ENCODE assay signal across 8 mouse cellular contexts in the genomic region with DNA sequence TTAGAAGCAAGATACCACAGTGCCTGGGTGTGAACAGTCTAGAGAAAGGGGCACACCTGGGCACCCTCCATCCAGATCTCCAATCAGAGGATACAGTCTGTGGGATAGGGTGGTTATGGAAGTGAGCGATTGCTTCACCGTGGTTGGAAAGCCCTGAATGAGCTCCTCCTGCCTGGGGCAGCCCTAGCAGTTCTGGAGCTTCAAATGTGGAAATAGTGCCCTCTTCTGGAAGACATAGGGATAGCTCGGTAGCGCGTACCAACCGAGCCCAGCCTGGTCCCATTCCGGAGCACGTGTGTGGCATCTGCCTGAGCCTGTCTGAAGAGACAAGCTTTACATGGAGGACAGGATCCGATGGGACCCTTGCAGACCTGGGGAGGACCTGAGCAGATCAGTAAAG. TPM values are rescaled to one million over a fixed set of nuclear protein-coding genes. Genes with fewer than 3 reads are reported as not detected.
DNase-seq lines count a peak whose midpoint lies in the region; ATAC-seq lines count a peak whose summit lies in the region.

No protein-coding gene starts in this region.

- peak; percentile 48 for DNase-seq in 3134 (ENCODE audit: extremely low read depth, insufficient read length, low spot score)
- DNase-seq in adrenal gland, adult 8-10 months, result peak; percentile 71
- peak; percentile 78 for DNase-seq in embryonic facial prominence, embryonic 10.5 days (ENCODE audit: low spot score)
- DNase-seq in left cerebral cortex, postnatal 14 days (ENCODE audit: low spot score in 2 of 2), result peak; percentile 84 to 91
- DNase-seq in midbrain, embryonic 10.5 days (ENCODE audit: low spot score), result peak; percentile 73
- peak; percentile 62 to 69 for DNase-seq in right cerebral cortex, postnatal 36 days (ENCODE audit: low spot score in 2 of 2)

- peaks cover 2% of the 10 kb centered on the region; the same call in 1 of the 2 replicates for H3K4me1 ChIP-seq in embryonic facial prominence, embryonic 10.5 days
- no peaks in the 10 kb centered on the region for H3K4me1 ChIP-seq in intestine, embryonic 16.5 days (ENCODE audit: control insufficient read depth, insufficient read depth, low read length)
- H3K4me1 ChIP-seq in midbrain, embryonic 10.5 days, result no peaks in the 10 kb centered on the region

- H3K4me2 ChIP-seq in intestine, embryonic 16.5 days (ENCODE audit: low read depth, low read length), result no peak overlapping the region

- no peak overlapping the region for H3K9ac ChIP-seq in intestine, embryonic 16.5 days (ENCODE audit: low read depth, low read length)

- WGBS in embryonic facial prominence, embryonic 10.5 days, result 5% methylated on average over 9 of the region's 9 CpGs
- WGBS in intestine, embryonic 16.5 days, result 8% methylated on average over 9 of the region's 9 CpGs
- WGBS in midbrain, embryonic 10.5 days, result 7% methylated on average over 9 of the region's 9 CpGs

- intact Hi-C loops in left cerebral cortex, postnatal 14 days (cut with DNase I), result loop anchor here (5.0 kb wide), 1 partner anchor 376 kb away; no protein-coding TSS in a partner anchor

- no peak overlapping the region for H3K4me3 ChIP-seq in embryonic facial prominence, embryonic 10.5 days
- H3K4me3 ChIP-seq in intestine, embryonic 16.5 days (ENCODE audit: low read length), result no peak overlapping the region
- H3K4me3 ChIP-seq in midbrain, embryonic 10.5 days, result no peak overlapping the region

- H3K27ac ChIP-seq in embryonic facial prominence, embryonic 10.5 days (replicated peaks), result no peak overlapping the region
- H3K27ac ChIP-seq in intestine, embryonic 16.5 days (ENCODE audit: low read length), result no peak overlapping the region
- no peak overlapping the region for H3K27ac ChIP-seq in midbrain, embryonic 10.5 days (replicated peaks)

- peak; percentile 96 for ATAC-seq in granulocyte monocyte progenitor cell, adult 5-6 weeks (replicated peaks; ENCODE audit: poor library complexity, severe bottlenecking)
- peak; percentile 84 for ATAC-seq in intestine, embryonic 16.5 days

- H3K36me3 ChIP-seq in embryonic facial prominence, embryonic 10.5 days (replicated peaks), result no peaks in the 10 kb centered on the region
- no peaks in the 10 kb centered on the region for H3K36me3 ChIP-seq in intestine, embryonic 16.5 days (ENCODE audit: control insufficient read depth, insufficient read depth, low read length)
- H3K36me3 ChIP-seq in midbrain, embryonic 10.5 days, result no peaks in the 10 kb centered on the region

- no peaks in the 10 kb centered on the region for H3K9me3 ChIP-seq in embryonic facial prominence, embryonic 10.5 days
- no peaks in the 10 kb centered on the region for H3K9me3 ChIP-seq in intestine, embryonic 16.5 days (ENCODE audit: control insufficient read depth, low read length)
- H3K9me3 ChIP-seq in midbrain, embryonic 10.5 days (replicated peaks), result no peaks in the 10 kb centered on the region

- peaks cover 10% of the 10 kb centered on the region for H3K27me3 ChIP-seq in embryonic facial prominence, embryonic 10.5 days (replicated peaks; ENCODE audit: low read depth, poor library complexity, severe bottlenecking)
- no peaks in the 10 kb centered on the region for H3K27me3 ChIP-seq in intestine, embryonic 16.5 days (replicated peaks; ENCODE audit: control insufficient read depth, insufficient read depth, low read length)
- H3K27me3 ChIP-seq in midbrain, embryonic 10.5 days (ENCODE audit: low read depth, poor library complexity, severe bottlenecking), result peaks cover 9% of the 10 kb centered on the region

RNA-seq across cellular contexts. Expression of a gene that starts 28.7 kb away (rescaled TPM):
- under 1 TPM; 0.46 to 0.73 (median 0.59) TPM for total RNA-seq in adrenal gland, adult 8-10 months (2022)
- 0.40 and 0.72 TPM in 2 replicates for polyA plus RNA-seq in embryonic facial prominence, embryonic 10.5 days (2016; fragmentation: Nextera tagmentation; extraction: Ambion mirVana)
- total RNA-seq in granulocyte monocyte progenitor cell, adult 5-6 weeks (2014; fragmentation: Nextera tagmentation), result 0.53 TPM in 1 of 2 replicates, not detected in the other
- 0.62 and 0.73 TPM in 2 replicates for total RNA-seq in granulocyte monocyte progenitor cell, adult 5-6 weeks (2017)
- 0.60 and 0.86 TPM in 2 replicates for polyA plus RNA-seq in intestine, embryonic 16.5 days (2015; fragmentation: Nextera tagmentation; extraction: Ambion mirVana)
- total RNA-seq in left cerebral cortex, postnatal 14 days (2021), result 10 to 100 TPM; 10.8 to 11.0 TPM
- 0.49 and 0.53 TPM in 2 replicates for polyA plus RNA-seq in midbrain, embryonic 10.5 days (2016; fragmentation: Nextera tagmentation; extraction: Ambion mirVana)

RNA-seq across cellular contexts. Expression of a gene that starts 50.3 kb away (rescaled TPM):
- total RNA-seq in adrenal gland, adult 8-10 months (2022), result 10 to 100 TPM; 10.9 to 15.3 (median 13.7) TPM
- 10.3 and 10.5 TPM in 2 replicates for polyA plus RNA-seq in embryonic facial prominence, embryonic 10.5 days (2016; fragmentation: Nextera tagmentation; extraction: Ambion mirVana)
- 7.1 and 13.2 TPM in 2 replicates for total RNA-seq in granulocyte monocyte progenitor cell, adult 5-6 weeks (2014; fragmentation: Nextera tagmentation)
- 10.0 and 12.7 TPM in 2 replicates for total RNA-seq in granulocyte monocyte progenitor cell, adult 5-6 weeks (2017)
- 8.1 and 10.0 TPM in 2 replicates for polyA plus RNA-seq in intestine, embryonic 16.5 days (2015; fragmentation: Nextera tagmentation; extraction: Ambion mirVana)
- total RNA-seq in left cerebral cortex, postnatal 14 days (2021), result 1 to 10 TPM; 5.3 to 6.7 TPM
- polyA plus RNA-seq in midbrain, embryonic 10.5 days (2016; fragmentation: Nextera tagmentation; extraction: Ambion mirVana), result 13.6 and 16.1 TPM in 2 replicates

Comparison
In these comparisons a context has a peak if more than half of its experiments do, and no peak if none do; other contexts are left out.
1. RNA of a gene that starts 28.7 kb away (total RNA-seq): 10.8 to 11.0 TPM in left cerebral cortex, postnatal 14 days; 0.46 to 0.73 TPM in adrenal gland, adult 8-10 months and 0.53 to 0.73 TPM in granulocyte monocyte progenitor cell, adult 5-6 weeks; every median in the first group is over 4 times any median in the second.
2. Peak in every context shown above with its lines, with median percentiles within 50 percentile points of each other: DNase-seq.